Mouse (Mus musculus): ENCODE results near the gene Kpna3.

GRCm38 (mm10) chr14:61363734-61364133 lies 75.9 kb downstream of the Kpna3 start:
- TF ChIP-seq CTCF (IDR thresholded peaks at IDR 0.05; ENCODE audit: low read depth, low read length) (no peak), POLR2A (IDR thresholded peaks at IDR 0.05; ENCODE audit: insufficient read depth, low read length) (no peak), EP300 (IDR thresholded peaks at IDR 0.05; ENCODE audit: insufficient read depth, low read depth, low read length) (no peak)

All from ES-Bruce4 (cell line).